Mouse (Mus musculus): ENCODE measurements around the gene Gm6370. TPM values are rescaled to one million over a fixed set of nuclear protein-coding genes. Genes with fewer than 3 reads are reported as not detected.

Gene Gm6370
- total and polyA plus RNA-seq, 3 experiments: not detected

- no peaks in the 10 kb centered on the region for H3K9me3 ChIP-seq (replicated peaks; ENCODE audit: insufficient read depth, low read length)
- H3K27ac ChIP-seq (ENCODE audit: control insufficient read depth, low read depth, low read length): no peak overlapping the region
- H3K4me3 ChIP-seq (ENCODE audit: control insufficient read depth in 1 of 2, insufficient read depth in 1 of 2, low read depth in 2 of 2, low read length in 2 of 2): no peak overlapping the region
- H3K79me2 ChIP-seq (ENCODE audit: control insufficient read depth, insufficient read depth, low read length, poor library complexity): no peaks in the 10 kb centered on the region
- no peaks in the 10 kb centered on the region for H3K4me1 ChIP-seq (ENCODE audit: control insufficient read depth in 1 of 2, insufficient read depth in 2 of 2, low read length in 2 of 2)
- H3K9ac ChIP-seq (ENCODE audit: control insufficient read depth, low read depth, low read length, poor library complexity, severe bottlenecking): no peak overlapping the region
- H3K27me3 ChIP-seq (ENCODE audit: control insufficient read depth in 1 of 2, insufficient read depth in 2 of 2, low read length in 2 of 2): no peaks in the 10 kb centered on the region
- TF ChIP-seq MAZ (IDR thresholded peaks at IDR 0.05; ENCODE audit: low read depth, low read length): no peak
- TF ChIP-seq HCFC1 (IDR thresholded peaks at IDR 0.05; ENCODE audit: low read depth, low read length): no peak
- no peak for TF ChIP-seq KAT2A (conservative IDR thresholded peaks at IDR 0.05; ENCODE audit: low read depth, low read length)
- no peak for TF ChIP-seq JUND (IDR thresholded peaks at IDR 0.05; ENCODE audit: low read depth, low read length)
- TF ChIP-seq UBTF (IDR thresholded peaks at IDR 0.05; ENCODE audit: borderline replicate concordance, insufficient read depth, low read depth, low read length): no peak
- no peak for TF ChIP-seq GABPA (IDR thresholded peaks at IDR 0.05; ENCODE audit: low read depth, low read length)
- no peak for TF ChIP-seq E2F4 (IDR thresholded peaks at IDR 0.05; ENCODE audit: borderline replicate concordance, low read depth, low read length)
- TF ChIP-seq NRF1 (IDR thresholded peaks at IDR 0.05; ENCODE audit: insufficient read depth, low read depth, low read length, poor library complexity, severe bottlenecking): no peak
- no peak for TF ChIP-seq POLR2AphosphoS2 (IDR thresholded peaks at IDR 0.05; ENCODE audit: low read length)
- TF ChIP-seq TBP (IDR thresholded peaks at IDR 0.05; ENCODE audit: low read depth, low read length): no peak
- no peak for TF ChIP-seq MYC (IDR thresholded peaks at IDR 0.05; ENCODE audit: low read depth, low read length)
- TF ChIP-seq ELF1 (IDR thresholded peaks at IDR 0.05; ENCODE audit: low read depth, low read length): no peak
- TF ChIP-seq BHLHE40 (IDR thresholded peaks at IDR 0.05; ENCODE audit: borderline replicate concordance, low read depth, low read length): no peak
- TF ChIP-seq MAX (IDR thresholded peaks at IDR 0.05; ENCODE audit: low read length): no peak
- no peak for TF ChIP-seq EP300 (IDR thresholded peaks at IDR 0.05; ENCODE audit: low read depth in 1 of 2, low read length in 2 of 2)
- H3K36me3 ChIP-seq (ENCODE audit: control insufficient read depth in 1 of 2, insufficient read depth in 2 of 2, low read length in 2 of 2): no peaks in the 10 kb centered on the region
- no peak for DNase-seq (ENCODE audit: low read depth, low spot score)
These were observed 20.3 kb upstream of the Gm6370 start for GRCm38 (mm10) chr5:146470821-146471220.

- H3K36me3 ChIP-seq (ENCODE audit: control insufficient read depth in 1 of 2, insufficient read depth in 2 of 2, low read length in 2 of 2): no peaks in the 10 kb centered on the region
- H3K4me1 ChIP-seq (ENCODE audit: control insufficient read depth in 1 of 2, insufficient read depth in 2 of 2, low read length in 2 of 2): no peaks in the 10 kb centered on the region
- no peaks in the 10 kb centered on the region for H3K27me3 ChIP-seq (ENCODE audit: control insufficient read depth in 1 of 2, insufficient read depth in 2 of 2, low read length in 2 of 2)
- no peak overlapping the region for H3K27ac ChIP-seq (ENCODE audit: control insufficient read depth, low read depth, low read length)
- H3K79me2 ChIP-seq (ENCODE audit: control insufficient read depth, insufficient read depth, low read length, poor library complexity): no peaks in the 10 kb centered on the region
- DNase-seq (ENCODE audit: low read depth, low spot score): no peak
- H3K9ac ChIP-seq (ENCODE audit: control insufficient read depth, low read depth, low read length, poor library complexity, severe bottlenecking): no peak overlapping the region
- no peaks in the 10 kb centered on the region for H3K9me3 ChIP-seq (replicated peaks; ENCODE audit: insufficient read depth, low read length)
- TF ChIP-seq CHD2 (IDR thresholded peaks at IDR 0.05; ENCODE audit: low read length): no peak
- no peak for TF ChIP-seq MAFK (IDR thresholded peaks at IDR 0.05; ENCODE audit: borderline replicate concordance, low read depth, low read length)
- TF ChIP-seq TBP (IDR thresholded peaks at IDR 0.05; ENCODE audit: low read depth, low read length): no peak
- no peak for TF ChIP-seq UBTF (IDR thresholded peaks at IDR 0.05; ENCODE audit: borderline replicate concordance, insufficient read depth, low read depth, low read length)
- no peak for TF ChIP-seq MYB (IDR thresholded peaks at IDR 0.05; ENCODE audit: low read depth, low read length)
- TF ChIP-seq NRF1 (IDR thresholded peaks at IDR 0.05; ENCODE audit: insufficient read depth, low read depth, low read length, poor library complexity, severe bottlenecking): no peak
- no peak for TF ChIP-seq MAZ (IDR thresholded peaks at IDR 0.05; ENCODE audit: low read depth, low read length)
- no peak for TF ChIP-seq HCFC1 (IDR thresholded peaks at IDR 0.05; ENCODE audit: low read depth, low read length)
- no peak overlapping the region for H3K4me3 ChIP-seq (ENCODE audit: control insufficient read depth in 1 of 2, insufficient read depth in 1 of 2, low read depth in 2 of 2, low read length in 2 of 2)
These were observed 19.9 kb upstream of the Gm6370 start for GRCm38 (mm10) chr5:146471311-146471710.

Data from MEL (cell line).